Mouse (Mus musculus): Measurements from ENCODE around the gene Psma7.

Gene Psma7

GRCm38 (mm10) chr2:180042256-180042857, at the start of gene Psma7, which contains the start of gene Ss18l1:
Gene Psma7, minus strand, starts transcription at chr2:180042433.
Gene Ss18l1, plus strand, starts transcription at chr2:180042509.
- peak; percentile 57 to 81 for DNase-seq (ENCODE audit: low read depth in 1 of 2, low spot score in 2 of 2)

GRCm38 (mm10) chr2:180090285-180090684, 48.1 kb upstream of the Psma7 start:
- DNase-seq (ENCODE audit: low read depth in 1 of 2, low spot score in 2 of 2): no peak

DNA sequence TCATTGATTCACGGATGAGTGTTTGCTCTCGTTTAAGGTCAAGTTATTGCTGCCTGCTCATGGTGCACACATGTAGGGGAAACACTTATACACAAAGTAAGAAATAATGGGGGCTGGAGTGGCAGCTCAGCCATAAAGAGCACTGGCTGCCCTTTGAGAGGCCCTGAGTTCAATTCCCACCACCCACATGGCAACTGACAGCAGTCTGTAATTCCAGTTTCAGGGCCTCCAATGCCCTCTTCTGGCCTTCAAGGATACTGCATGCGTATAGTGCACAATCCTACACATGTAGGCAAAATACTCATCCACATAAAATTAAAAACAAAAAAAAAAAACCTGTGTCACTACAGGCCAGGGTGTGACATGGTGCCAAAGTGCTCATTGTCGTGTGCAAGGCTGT, 45.2 kb upstream of the Psma7 start:
- DNase-seq (ENCODE audit: low read depth in 1 of 2, low spot score in 2 of 2): no peak

- no peak for DNase-seq (ENCODE audit: low read depth in 1 of 2, low spot score in 2 of 2)
Measured at GRCm38 (mm10) chr2:180086637-180087027, 44.4 kb upstream of the Psma7 start.

DNA sequence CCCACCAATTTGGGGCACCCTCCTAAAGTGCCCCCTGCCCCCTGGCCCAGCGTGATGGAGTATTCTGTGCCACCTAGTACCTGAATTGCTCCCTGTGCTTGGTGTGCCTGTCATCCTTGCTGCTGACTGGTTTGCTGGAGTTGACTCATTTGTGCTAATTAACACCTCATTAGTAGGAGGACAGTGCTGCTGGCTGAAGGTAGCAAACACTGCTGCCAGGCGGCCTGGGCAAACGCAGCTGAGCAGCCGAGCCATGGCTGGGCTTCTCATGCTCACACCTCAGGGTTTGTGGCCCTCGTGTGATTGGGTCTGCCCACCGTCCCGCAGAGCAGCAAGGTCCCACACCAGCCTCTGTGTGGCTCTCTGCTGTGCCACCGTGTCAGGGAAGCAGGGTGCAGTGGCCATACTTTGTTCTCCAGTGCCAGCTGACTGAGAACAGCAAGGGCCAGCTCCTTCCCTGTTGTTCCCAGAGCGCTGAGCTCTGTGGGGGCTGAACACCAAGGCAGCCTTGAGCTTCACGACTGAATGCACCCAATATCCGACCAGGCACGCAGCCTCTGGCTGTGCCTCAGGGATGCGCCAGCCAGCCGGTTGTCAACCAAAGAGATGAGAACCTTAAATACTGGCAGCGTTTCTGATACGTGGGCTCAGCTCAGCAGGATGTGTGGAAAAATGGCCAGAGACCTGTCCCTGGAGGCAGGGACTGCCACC, 43.8 kb upstream of the Psma7 start:
- DNase-seq (ENCODE audit: low read depth in 1 of 2, low spot score in 2 of 2): no peak

DNA sequence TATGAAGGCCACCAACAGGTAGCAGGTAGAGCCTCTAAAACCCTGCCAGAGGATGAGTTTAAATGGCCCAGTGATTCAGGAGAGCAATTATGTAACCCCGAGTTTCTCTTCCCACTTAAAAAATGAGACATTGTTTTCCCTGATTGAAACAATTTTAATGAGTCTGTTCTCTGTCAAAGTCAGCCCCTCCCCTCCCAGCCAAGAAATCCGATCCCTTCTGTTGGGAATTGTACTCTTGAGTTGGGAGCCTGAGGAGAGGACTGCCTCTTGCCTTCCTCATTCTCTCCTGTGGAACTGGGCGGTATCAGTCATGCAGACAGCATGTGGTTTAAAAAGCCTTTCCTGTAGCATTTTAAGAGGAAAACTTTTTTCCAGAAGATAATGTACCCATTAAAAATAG, 42.3 kb upstream of the Psma7 start:
- no peak for DNase-seq (ENCODE audit: low read depth in 1 of 2, low spot score in 2 of 2)

DNA sequence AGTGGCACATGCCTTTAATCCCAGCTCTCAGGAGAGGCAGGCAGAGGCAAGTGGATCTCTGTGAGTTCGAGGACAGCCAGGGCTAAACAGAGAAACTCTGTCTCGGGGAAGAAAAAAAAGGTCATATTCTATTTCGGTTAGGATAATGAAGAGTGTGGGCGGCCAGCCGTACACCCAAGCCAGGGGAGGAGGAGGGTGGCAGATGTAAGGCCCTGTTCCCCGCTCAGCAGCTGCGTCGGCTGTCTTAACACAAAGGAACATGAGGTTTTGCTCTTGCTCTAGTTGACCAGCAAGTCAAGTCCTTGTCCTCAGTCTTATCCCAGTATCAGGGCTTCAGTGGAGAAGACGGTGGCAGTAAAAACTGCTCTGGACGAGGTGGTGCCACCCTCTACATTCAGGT, 40.8 kb upstream of the Psma7 start:
- no peak for DNase-seq (ENCODE audit: low read depth in 1 of 2, low spot score in 2 of 2)

DNA sequence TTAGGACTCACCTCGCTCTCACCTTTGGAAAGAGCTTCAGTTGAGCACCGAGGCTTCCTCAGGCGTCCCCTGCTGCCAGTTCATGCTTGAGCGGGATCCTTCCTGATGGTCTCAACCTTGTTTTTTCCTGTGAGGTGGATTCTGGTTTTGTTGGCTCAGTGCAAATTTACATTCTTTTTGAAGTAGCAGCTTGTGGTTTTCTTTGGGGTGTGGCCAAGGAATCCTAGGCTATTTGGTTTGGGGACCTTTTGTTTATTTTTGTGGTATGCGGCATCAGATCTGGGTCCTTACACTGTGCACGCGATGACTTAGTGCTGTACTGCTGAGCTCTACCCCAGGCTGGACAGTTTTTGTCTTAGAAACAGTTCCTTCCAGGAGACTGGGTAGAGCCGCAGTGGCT, 38.4 kb upstream of the Psma7 start:
- DNase-seq (ENCODE audit: low read depth in 1 of 2, low spot score in 2 of 2): no peak

DNA sequence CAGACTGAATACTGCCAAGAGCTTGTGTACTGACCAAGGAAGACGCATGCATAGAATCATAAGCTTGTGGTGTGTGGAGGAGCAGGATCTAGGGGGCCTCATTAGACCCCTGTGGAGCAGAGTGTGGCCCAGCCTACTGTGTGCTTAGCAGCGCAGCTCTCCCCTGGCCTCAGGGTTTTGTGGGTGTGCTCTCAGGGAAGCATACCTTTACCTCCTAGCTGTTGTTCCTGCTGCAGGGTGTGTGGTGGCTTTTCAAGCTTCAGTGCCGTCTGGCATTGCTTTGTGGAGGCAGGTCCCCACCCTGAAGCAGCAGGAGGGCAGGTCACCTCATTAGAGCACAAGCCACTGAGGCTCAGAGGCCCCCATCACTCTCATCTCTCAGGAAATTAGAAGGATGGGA, 35.4 kb upstream of the Psma7 start:
- DNase-seq (ENCODE audit: low read depth in 1 of 2, low spot score in 2 of 2): no peak

- no peak for DNase-seq (ENCODE audit: low read depth in 1 of 2, low spot score in 2 of 2)
Measured at GRCm38 (mm10) chr2:180072886-180073285, 30.7 kb upstream of the Psma7 start.

GRCm38 (mm10) chr2:180071671-180072070, 29.4 kb upstream of the Psma7 start:
- DNase-seq (ENCODE audit: low read depth in 1 of 2, low spot score in 2 of 2): no peak

GRCm38 (mm10) chr2:180070481-180071453, 28.5 kb upstream of the Psma7 start, which contains the start of gene Mtg2:
Gene Mtg2, plus strand, starts transcription at chr2:180070588.
- DNase-seq (ENCODE audit: low read depth in 1 of 2, low spot score in 2 of 2): peak; percentile 73 to 88

DNA sequence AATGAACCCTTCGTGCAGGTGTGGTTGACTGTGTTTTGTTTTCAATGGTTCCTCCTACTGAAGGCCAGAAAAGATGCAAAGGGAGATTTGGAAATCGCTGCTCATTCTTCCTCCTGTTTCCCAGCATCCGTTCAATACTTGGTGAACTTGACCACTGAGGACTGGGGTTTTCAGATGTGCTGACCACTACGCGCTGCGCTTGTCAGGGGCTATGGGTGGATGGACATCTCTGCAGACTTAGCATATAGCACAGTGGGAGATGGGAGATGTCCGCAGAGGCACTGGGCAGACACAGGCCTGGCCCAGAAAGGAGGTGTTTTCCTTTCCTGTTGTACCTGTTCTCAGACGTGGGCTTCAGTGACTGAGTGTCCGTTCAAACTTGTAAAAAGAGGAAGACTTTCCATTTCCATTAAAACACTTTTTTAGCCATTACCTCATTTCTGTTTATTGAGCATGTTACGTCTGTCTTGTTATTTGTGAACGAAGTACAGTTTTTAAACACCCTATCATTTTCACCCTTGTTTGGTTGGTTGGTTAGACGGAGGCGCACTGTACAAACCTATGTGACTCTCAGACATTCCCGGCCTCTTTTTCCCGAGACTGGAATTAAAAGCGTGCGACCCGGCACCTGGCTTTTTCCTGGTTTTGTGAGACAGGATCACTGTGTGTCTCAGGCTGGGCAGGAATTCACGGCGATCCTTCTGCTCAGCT, 27.7 kb upstream of the Psma7 start:
- DNase-seq (ENCODE audit: low read depth in 1 of 2, low spot score in 2 of 2): no peak

DNA sequence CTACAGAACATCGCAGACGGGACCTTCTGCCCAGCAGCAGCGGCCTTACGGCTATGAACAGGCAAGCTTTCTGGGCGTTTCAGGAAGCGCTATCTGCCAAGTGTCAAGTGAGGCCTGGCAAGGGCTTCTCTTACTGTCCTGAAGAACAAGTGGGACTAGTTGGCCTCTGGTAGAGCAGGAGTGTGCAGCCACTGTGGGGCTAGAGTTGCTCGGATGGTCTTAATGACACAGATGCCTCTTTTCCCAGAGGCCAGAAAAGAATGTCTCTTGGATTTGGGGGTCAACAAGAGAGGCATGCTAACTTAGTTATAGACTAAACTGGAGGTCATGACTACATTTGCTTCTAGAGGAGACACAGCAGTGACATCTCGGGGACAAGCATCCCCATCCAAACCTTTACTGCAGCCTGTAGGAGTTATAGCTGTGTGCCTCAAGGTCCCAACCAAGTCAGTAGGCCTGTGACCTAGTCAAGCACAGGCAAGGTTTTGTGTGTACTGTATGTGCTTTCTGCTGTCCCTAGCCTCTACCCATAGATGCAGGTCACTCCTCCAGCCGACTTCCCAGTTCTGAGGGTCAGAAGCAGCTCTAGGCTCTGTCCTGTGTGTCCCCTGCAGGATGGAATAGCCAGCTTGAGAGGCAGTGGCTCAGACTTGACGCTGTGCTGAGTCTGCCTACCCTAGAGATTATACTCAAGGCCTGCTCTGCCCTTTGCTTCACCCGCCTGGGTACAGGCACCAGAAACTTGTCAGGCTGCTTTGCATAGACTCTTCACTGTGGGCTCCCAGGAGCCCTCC, 21.3 kb upstream of the Psma7 start:
- DNase-seq (ENCODE audit: low read depth in 1 of 2, low spot score in 2 of 2): no peak

- no peak for DNase-seq (ENCODE audit: low read depth in 1 of 2, low spot score in 2 of 2)
Measured at GRCm38 (mm10) chr2:180053001-180053400, 10.8 kb upstream of the Psma7 start.

DNA sequence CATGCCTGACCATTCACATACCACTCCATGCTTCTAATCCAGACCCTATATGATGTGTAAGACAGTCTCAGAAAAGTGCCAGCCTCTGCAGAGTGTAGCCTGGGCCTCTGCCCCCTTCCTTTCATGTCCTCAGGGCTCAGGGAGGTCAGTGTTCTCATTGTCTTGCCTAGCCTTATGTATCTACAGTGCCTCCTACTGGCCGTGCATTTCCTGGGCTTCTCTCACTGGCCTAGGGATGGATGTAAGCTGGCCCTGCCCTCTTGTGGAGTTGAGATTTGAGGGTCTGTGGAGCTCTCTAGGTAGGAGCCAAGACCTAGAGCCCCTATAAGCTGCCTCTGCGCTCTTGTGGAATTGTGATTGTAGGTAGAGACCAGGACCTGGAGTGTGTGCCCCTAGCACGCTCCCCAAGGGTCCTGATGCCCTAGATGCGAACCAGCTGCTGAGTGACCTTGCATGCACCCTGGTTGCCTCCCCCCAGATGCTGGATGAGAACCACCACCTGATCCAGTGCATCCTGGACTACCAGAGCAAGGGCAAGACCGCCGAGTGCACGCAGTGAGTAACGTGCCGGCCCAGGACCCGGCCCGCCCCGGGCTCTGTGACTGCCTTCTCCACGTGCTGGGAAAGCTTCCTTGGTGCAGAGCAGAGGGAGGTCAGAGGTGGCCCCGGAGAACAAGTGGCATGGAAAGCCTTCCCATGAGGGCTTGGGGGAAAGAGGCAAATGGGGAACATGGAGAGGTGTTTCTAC, 9.9 kb upstream of the Psma7 start:
- no peak for DNase-seq (ENCODE audit: low read depth in 1 of 2, low spot score in 2 of 2)

DNA sequence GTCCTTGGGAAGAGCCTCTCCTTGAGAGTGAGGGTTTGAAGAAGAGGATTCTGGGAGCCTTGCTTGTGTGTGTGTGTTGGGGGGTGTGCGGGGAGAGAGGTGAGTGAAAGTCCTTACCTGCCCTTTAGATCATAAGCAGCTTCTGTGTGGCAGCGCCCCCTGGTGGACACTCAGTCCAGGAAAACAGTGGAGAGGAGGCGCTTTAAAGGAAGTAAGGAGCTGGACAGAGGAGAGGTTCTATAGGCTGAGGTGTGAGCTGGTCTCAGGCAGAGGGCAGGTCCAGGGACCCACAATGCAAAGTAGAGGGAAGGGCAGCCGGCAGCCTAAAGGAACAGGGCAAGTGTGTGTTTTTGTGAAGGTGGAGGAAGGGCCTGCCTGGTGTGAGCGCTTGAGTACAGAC, 8.8 kb upstream of the Psma7 start:
- DNase-seq (ENCODE audit: low read depth in 1 of 2, low spot score in 2 of 2): peak in 1 of 2 experiments; percentile 64

DNA sequence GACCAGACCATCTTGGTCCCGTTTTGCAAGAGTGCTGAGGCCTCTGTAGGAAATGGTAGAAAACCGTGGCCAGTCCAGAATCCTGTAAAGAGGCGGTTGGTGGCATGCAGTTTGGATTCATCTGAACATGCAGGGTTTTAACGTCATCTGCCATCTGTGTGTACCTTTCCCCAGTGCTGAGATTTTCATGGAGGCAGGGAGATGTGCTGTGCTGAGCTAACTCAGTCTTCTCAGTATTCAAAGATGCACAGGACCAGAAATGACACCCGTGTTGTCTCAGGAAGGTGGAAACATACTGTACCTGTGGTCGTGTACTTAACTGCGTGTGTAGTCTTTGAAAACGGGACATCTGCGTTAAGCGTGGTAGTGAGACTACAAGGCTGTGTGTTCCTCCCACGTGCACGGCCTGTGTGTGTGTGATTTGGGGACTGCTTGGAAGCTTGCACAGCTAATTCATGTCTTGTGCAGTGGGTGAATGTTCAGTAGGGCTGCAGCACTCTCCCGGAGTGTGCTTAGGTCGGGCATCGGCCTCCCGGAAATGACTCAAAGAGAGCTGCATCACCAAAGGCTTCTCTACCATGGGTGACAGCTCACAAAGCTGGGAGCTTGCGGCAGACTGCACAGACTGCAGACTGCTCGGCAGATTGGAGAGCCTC, 5.9 kb upstream of the Psma7 start:
- DNase-seq (ENCODE audit: low read depth in 1 of 2, low spot score in 2 of 2): no peak

DNA sequence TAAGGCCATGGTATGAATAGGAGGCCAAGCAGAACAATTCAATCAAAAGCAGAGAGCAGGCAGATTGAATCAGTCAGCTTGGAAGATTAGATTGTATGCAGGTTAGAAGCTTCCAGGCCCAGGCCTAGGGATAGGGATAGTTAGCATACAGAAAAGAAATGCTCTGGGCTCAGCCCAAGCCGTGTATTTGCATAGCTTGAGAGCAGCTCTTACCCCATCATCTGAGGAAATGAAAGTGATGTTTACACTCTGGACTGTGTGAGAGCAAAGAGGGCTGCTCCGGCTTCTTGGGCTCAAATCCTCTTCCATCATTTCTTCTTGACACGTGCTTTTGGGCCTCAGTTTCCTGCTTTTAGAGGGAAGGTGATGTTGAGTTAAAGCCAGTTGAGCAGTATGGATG, 5.3 kb upstream of the Psma7 start:
- DNase-seq (ENCODE audit: low read depth in 1 of 2, low spot score in 2 of 2): no peak
